Mouse (Mus musculus) T-helper 17 cell (primary cell): Measurements from ENCODE around the gene Tmem132b.

Experiments
- in situ Hi-C, 2 experiments: fragments of 300-600 bp; cut with MboI, MseI; formaldehyde crosslinking; loops; 1 replicate in 1 of 2; 2 replicates in 1 of 2; pipeline ENCODE4 v1.15.1; 2025; ENCODE audit warnings: high pct_unique_total_duplicates in 2 of 2

The Tmem132b gene

DNA sequence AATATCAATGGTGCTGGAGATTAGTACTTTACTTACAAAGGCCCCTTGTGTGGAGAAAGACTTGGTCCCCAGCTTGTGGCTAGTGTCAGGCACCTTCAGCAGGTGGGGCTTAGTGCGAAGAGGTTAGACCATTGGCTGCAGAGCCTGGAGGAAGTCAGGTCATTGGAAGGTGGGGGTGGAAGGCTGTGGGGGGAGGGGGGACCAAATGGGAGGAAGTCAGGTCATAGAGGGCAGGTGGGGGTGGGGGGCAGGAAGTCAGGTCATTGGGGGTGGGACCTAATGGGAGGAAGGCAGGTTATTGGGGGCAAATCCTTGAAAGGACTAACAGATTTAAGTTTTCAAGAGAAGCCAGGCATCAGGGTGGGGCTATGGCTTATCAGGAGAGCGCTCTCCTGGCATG lies 44.3 kb downstream of the Tmem132b start:
- in situ Hi-C loops: no loop called here

DNA sequence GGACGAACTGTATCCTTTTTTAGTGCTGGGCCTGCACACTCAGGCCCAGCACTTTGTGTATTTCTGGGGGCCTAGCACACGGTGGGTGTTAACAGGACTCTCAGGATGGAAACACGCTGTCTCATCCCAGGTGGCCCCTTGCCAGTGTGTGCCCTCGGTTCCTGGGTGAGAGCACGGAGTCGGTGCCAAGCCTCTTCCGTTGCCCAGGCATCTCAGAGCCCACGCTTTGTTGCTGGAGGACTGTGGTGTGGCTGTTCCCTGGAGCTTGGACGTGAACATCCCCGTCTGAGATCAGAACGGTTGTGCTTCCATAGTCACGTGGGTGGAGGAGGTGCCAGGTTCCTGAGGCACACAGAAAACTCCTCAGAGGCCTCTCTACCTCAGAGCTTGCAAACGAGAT lies 47.1 kb downstream of the Tmem132b start:
- in situ Hi-C loops: no loop called here

- in situ Hi-C loops: no loop called here
These were observed 47.6 kb downstream of the Tmem132b start for GRCm38 (mm10) chr5:125579153-125579552.

GRCm38 (mm10) chr5:125583298-125583697 lies 51.7 kb downstream of the Tmem132b start:
- in situ Hi-C loops: no loop called here

- in situ Hi-C loops: no loop called here
These were observed 52.3 kb downstream of the Tmem132b start for GRCm38 (mm10) chr5:125583836-125584235.

DNA sequence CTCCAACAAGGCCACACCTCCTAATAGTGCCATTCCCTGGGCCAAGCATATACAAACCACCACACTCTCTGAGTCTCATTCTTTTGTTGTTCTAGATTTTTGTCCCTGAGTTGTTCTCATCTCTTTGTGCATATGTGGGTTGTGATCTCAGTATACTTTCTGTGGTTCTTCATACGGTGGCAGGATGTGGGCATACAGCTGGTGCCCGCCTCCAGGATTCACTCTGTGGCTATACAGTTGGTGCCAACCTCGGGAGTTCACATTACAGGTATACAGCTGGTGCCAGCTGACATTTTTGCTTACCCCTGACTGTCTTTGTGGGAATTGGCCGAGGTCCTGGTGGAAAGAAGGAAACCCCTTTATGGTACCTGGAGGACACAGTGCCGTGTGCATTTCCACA lies 53.6 kb downstream of the Tmem132b start:
- in situ Hi-C loops: no loop called here

DNA sequence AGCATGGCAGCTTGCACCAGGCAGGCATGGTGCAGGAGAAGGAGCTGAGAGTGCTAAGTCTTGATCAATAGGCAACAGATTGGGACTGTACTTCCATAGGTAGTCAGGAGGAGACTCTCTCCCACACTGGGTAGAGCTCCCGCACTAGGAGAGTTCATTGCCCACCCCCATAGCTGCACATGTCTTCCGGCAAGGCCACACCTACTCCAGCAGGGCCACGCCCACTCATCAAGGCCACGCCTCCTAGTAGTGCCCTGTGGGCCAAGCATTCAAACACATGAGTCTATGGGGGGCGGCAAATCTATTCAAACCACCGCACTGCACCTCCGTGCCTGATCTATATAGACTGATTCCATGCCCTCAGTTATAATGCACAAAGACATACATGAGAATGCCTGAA lies 56.6 kb downstream of the Tmem132b start:
- in situ Hi-C loops: no loop called here

DNA sequence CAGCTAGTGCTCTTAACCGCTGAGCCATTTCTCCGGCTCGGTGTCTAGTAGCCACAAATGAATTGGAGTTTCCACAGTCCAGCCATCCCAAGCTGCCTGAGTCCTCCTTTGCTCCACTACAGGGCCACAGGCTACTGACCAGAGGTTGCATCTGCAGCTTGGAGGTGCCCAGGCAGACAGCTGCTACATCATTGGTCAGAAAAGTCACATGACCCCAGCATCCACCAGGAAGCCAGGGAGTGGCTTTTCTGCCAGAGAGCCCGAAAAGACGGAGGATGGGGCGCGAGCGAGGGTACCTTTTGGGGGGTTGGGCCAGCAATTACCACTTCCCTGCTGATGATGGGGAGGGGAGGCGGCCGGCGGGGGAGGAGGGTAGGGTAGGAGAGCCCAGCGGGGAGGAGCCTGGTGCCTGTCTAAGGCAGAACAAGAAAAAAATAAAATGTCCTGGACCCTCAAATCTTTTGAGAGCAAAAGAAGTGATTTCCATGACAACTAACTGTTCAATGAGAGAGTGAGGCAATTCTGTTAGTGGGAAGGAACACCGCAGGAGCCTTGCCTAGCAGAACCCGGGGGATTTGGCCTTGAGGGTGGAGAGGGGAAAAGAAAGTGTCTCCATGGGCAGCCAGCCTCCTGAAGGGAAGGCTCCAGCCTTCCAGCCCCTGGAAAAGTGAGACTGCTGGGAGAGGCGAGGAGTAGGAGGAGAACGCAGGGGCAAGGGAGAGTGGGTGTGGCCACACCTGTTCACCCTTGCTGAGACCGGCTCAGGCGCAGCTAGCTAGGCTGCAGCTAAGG lies 57.5 kb downstream of the Tmem132b start:
- in situ Hi-C loops: no loop called here

DNA sequence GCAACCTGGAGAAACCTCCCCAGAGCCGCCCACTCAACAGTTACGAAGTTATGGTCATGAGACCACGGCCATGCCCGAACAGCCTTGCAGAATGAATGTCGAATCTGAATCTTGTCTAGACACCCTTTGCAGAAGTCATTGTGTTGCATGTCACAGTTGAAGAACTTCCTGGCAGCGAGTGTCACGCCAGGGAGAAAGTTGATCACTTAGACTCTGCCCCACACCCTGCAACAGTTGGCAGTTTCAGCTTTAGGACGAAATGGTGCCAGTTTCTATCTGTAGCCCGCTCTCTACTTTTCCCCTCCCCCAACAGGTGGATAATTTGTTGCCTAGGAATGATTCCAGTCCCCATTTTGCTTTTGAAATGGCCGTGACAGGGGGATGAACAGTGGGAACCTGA lies 66.5 kb downstream of the Tmem132b start:
- in situ Hi-C loops: no loop called here

DNA sequence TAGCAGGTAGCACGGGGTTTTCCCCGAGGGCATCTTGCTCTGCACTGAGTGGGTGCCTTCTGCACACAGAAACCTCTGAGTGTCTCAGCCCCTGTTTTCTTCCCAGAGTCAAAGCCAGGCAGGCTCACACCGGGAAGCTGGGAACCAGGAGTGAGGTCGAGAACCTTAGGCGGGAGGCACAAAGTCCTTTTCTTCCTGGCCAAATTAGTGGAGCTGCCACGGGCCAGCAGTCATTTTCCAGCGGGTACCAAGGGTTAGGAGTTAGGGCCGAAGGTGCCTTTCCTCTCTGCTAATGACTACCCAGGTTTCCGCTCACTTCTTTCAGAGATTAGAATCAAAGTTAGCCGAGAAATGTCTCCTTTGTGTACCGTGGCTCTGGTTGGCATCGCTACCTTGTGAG lies 75.6 kb downstream of the Tmem132b start:
- in situ Hi-C loops: no loop called here

- in situ Hi-C loops: no loop called here
These were observed 78.4 kb downstream of the Tmem132b start for GRCm38 (mm10) chr5:125609968-125610367.

- in situ Hi-C loops: no loop called here
These were observed 80.9 kb downstream of the Tmem132b start for GRCm38 (mm10) chr5:125612460-125612859.

DNA sequence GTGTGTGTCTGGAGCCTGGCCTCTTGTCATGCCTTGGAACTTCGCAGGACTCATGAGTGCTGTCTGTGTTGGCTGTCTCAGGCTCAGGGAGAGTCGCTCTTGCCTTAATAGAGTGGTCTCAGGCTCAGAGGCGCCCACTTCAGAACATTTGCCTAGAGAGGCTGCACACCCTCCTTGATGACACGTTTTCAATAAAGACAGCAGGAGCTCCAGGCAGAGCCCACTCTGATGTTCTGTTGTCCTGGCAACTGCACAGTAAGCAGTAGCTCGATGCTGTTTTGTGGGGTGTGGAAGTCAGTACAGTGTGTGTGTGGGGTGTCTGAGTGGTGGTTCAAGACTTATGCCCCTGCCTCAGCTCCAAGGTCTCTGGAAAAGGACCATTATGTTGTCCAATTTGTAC lies 81.6 kb downstream of the Tmem132b start:
- in situ Hi-C loops: no loop called here

DNA sequence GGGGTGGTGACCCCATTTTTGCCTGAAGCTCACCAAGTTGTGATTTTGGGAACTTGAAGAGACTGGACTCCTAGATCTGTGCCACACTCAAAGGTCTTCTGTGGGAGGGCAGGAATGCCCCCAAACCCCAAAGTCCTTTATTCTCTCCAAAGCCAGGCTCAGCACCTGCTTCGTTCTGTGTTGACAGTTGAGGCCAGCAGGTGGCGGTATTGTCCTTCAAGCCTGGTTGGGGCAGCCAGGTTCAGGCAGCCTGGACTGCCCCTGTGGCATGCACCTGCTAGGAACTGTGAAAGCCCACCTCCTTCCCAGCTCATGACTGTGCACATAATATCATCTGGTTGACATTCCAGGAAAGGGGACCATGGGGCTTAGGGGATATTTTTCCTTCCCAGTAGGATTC lies 82.8 kb downstream of the Tmem132b start:
- in situ Hi-C loops: no loop called here

- in situ Hi-C loops: no loop called here
These were observed 85.5 kb downstream of the Tmem132b start for GRCm38 (mm10) chr5:125617050-125617449.

GRCm38 (mm10) chr5:125627816-125628348 lies 96.3 kb downstream of the Tmem132b start:
- in situ Hi-C loops: no loop called here

DNA sequence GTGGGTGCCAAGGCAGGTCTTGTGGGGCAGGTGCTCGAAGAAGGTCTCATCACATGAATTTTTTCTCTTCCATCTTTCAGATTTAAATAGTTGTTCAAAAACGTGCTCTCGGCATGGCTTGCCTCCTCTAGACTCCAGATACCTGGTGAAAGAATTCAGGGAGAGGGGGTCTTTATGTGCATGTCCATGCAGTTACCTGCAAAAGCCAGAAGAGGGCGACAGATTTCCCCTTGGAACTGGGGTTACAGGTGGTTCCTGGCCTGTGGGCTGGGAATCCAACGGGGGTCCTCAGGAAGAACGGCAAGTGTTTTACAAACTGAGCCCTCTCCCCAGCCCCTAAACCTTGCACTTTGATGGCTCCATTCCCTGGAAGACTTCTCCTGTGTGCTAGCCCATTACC lies 103.1 kb downstream of the Tmem132b start:
- in situ Hi-C loops: no loop called here

GRCm38 (mm10) chr5:125640966-125641365 lies 109.4 kb downstream of the Tmem132b start:
- in situ Hi-C loops: no loop called here

DNA sequence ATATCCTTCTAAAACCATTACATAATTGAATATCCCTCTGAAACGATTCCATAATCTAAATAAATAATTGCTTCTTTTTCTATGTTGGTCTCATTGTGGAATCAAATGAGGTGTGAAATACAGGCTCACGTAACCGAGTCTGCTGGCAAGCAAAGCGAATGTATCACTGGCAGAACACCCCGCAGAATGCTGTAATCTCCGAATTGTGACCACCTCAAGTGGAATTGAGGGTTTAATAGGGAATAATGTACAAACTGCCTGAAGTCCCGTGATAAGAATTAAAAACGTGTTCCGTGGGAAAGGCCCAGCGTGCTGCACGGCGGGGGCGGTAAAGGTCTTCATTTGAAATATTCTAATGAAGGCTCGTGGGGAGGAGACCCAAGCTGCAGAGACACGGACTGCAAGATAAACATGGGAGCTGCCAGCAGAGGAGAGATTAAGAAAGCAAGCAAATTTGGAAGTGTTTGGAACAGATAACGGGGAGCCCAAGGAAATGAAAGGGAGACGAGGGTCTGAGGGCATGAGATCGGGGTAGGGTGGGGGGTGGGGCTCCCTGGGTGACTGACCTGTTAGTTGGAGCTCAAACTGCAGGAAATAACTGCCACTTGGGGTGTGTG lies 110.1 kb downstream of the Tmem132b start:
- in situ Hi-C loops: no loop called here

DNA sequence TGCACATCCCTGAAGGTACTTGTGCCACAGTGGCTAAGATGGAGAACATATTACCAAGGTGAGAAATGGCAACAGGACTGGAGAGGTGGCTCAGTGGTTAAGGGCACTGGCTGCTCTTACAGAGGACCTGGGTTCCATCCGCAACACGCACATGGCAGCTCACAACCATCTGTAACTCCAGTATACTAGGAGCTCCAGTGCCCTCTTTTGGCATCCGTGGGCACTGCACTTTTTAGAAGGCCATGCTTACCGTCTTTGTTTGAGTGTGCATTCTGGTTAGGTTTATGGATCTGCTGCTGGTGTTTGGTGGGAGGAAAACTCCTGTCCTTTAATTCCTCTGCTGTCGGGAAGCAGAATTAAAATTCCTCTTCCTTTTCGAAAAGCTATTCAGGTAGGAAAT lies 116.7 kb downstream of the Tmem132b start:
- in situ Hi-C loops: no loop called here

DNA sequence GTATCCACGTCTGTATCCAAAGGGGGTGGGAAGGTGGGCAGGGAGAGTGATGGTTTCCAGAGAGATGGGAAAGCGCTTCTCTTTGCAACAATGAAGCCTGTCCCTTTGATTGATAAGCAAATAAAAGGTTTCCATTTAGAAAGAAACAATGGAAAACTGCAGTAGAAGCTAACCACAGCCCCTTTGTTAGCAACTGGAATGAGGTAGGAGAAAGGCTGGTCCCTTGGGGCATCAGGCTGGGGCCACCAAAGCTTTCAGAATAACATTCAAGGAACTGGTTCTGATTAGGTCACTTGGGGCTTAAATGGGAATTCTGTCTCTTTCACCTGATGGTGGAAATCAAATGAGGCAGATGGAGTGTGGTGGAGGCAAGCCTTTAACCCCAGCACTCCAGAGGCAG lies 118.4 kb downstream of the Tmem132b start:
- in situ Hi-C loops: no loop called here

- in situ Hi-C loops: no loop called here
These were observed 126.5 kb downstream of the Tmem132b start for GRCm38 (mm10) chr5:125658101-125658500.
